Mouse (Mus musculus) liver, postnatal 0 days (tissue): Measurements from ENCODE around the gene Wnt7a.

ENCODE experiments used
- CTCF ChIP-seq: sonication (generic); IDR thresholded peaks from 2 replicates; pipeline ENCODE4 v1.5.1; 2016; ENCODE audit warnings: antibody characterized with exemption, low read depth
- EP300 ChIP-seq: IDR thresholded peaks from 2 replicates; pipeline ENCODE4 v1.6.1; 2016; ENCODE audit warnings: antibody characterized with exemption, low read depth, mild to moderate bottlenecking

- TF ChIP-seq EP300 = no peak
- TF ChIP-seq CTCF = no peak
These were observed 38.5 kb upstream of the Wnt7a start for GRCm38 (mm10) chr6:91449472-91450225.
